Mouse (Mus musculus) bone marrow, adult 2 months (tissue): ENCODE measurements around the gene Tcf23.

ENCODE experiments used
- CTCF ChIP-seq: fragments of 200-500 bp; IDR thresholded peaks from 2 replicates; pipeline ENCODE4 v1.5.1; 2011; ENCODE audit warnings: low read length, control low read depth; ENCODE audit not compliant: control insufficient read depth, insufficient read depth
- POLR2A ChIP-seq: fragments of 200-500 bp; IDR thresholded peaks from 2 replicates; pipeline ENCODE4 v1.6.1; 2011; ENCODE audit warnings: low read depth, mild to moderate bottlenecking, control low read depth, low read length, borderline replicate concordance; ENCODE audit not compliant: control insufficient read depth

- TF ChIP-seq CTCF (no peak), POLR2A (no peak)
These were observed 7.6 kb upstream of the Tcf23 start for GRCm38 (mm10) chr5:30960814-30961213.
